Mouse (Mus musculus): Measurements from ENCODE around the gene Dgat2. TPM values are rescaled to one million over a fixed set of nuclear protein-coding genes. Genes with fewer than 3 reads are reported as not detected.

Gene Dgat2
- polyA plus RNA-seq, 1 experiment: 0.56 TPM

- no peak for TF ChIP-seq CTCF (IDR thresholded peaks at IDR 0.05; ENCODE audit: low read depth, low read length)
- TF ChIP-seq POLR2A (IDR thresholded peaks at IDR 0.05; ENCODE audit: borderline replicate concordance, low read depth, low read length): no peak
- Histone ChIP-seq H3K4me3 (ENCODE audit: insufficient read depth, low read length) (no peak overlapping the region), H3K4me1 (ENCODE audit: control insufficient read depth, insufficient read depth, low read length) (peaks cover 19% of the 10 kb centered on the region), H3K27ac (ENCODE audit: insufficient read depth, low read depth, low read length) (no peak overlapping the region)
These were observed 25.8 kb downstream of the Dgat2 start for GRCm38 (mm10) chr7:99156737-99157136.

- TF ChIP-seq CTCF (IDR thresholded peaks at IDR 0.05; ENCODE audit: low read depth, low read length) (no peak), POLR2A (IDR thresholded peaks at IDR 0.05; ENCODE audit: borderline replicate concordance, low read depth, low read length) (no peak)
- no peak overlapping the region for H3K4me3 ChIP-seq (ENCODE audit: insufficient read depth, low read length)
- H3K4me1 ChIP-seq (ENCODE audit: control insufficient read depth, insufficient read depth, low read length): peaks cover 21% of the 10 kb centered on the region
- no peak overlapping the region for H3K27ac ChIP-seq (ENCODE audit: insufficient read depth, low read depth, low read length)
These were observed 26.9 kb downstream of the Dgat2 start for GRCm38 (mm10) chr7:99155311-99156289.

- H3K4me3 ChIP-seq (ENCODE audit: insufficient read depth, low read length): no peak overlapping the region
- H3K27ac ChIP-seq (ENCODE audit: insufficient read depth, low read depth, low read length): no peak overlapping the region
- TF ChIP-seq CTCF (IDR thresholded peaks at IDR 0.05; ENCODE audit: low read depth, low read length): no peak
- TF ChIP-seq POLR2A (IDR thresholded peaks at IDR 0.05; ENCODE audit: borderline replicate concordance, low read depth, low read length): no peak
- peaks cover 21% of the 10 kb centered on the region for H3K4me1 ChIP-seq (ENCODE audit: control insufficient read depth, insufficient read depth, low read length)
These were observed 27.8 kb downstream of the Dgat2 start for GRCm38 (mm10) chr7:99154648-99155151.

- Histone ChIP-seq H3K27ac (ENCODE audit: insufficient read depth, low read depth, low read length) (no peak overlapping the region), H3K4me1 (ENCODE audit: control insufficient read depth, insufficient read depth, low read length) (peaks cover 22% of the 10 kb centered on the region), H3K4me3 (ENCODE audit: insufficient read depth, low read length) (no peak overlapping the region)
- TF ChIP-seq CTCF (IDR thresholded peaks at IDR 0.05; ENCODE audit: low read depth, low read length) (no peak), POLR2A (IDR thresholded peaks at IDR 0.05; ENCODE audit: borderline replicate concordance, low read depth, low read length) (no peak)
These were observed 28.8 kb downstream of the Dgat2 start for GRCm38 (mm10) chr7:99153686-99154202.

- H3K27ac ChIP-seq (ENCODE audit: insufficient read depth, low read depth, low read length): no peak overlapping the region
- no peak for TF ChIP-seq CTCF (IDR thresholded peaks at IDR 0.05; ENCODE audit: low read depth, low read length)
- no peak for TF ChIP-seq POLR2A (IDR thresholded peaks at IDR 0.05; ENCODE audit: borderline replicate concordance, low read depth, low read length)
- H3K4me1 ChIP-seq (ENCODE audit: control insufficient read depth, insufficient read depth, low read length): peaks cover 25% of the 10 kb centered on the region
- H3K4me3 ChIP-seq (ENCODE audit: insufficient read depth, low read length): no peak overlapping the region
These were observed 29.8 kb downstream of the Dgat2 start for GRCm38 (mm10) chr7:99152756-99153155.

- H3K4me3 ChIP-seq (ENCODE audit: insufficient read depth, low read length): no peak overlapping the region
- no peak overlapping the region for H3K27ac ChIP-seq (ENCODE audit: insufficient read depth, low read depth, low read length)
- H3K4me1 ChIP-seq (ENCODE audit: control insufficient read depth, insufficient read depth, low read length): peaks cover 38% of the 10 kb centered on the region
- TF ChIP-seq CTCF (IDR thresholded peaks at IDR 0.05; ENCODE audit: low read depth, low read length): peak; percentile 100
- TF ChIP-seq POLR2A (IDR thresholded peaks at IDR 0.05; ENCODE audit: borderline replicate concordance, low read depth, low read length): no peak
These were observed 31.2 kb downstream of the Dgat2 start for GRCm38 (mm10) chr7:99151342-99151741.

- TF ChIP-seq CTCF (IDR thresholded peaks at IDR 0.05; ENCODE audit: low read depth, low read length) (no peak), POLR2A (IDR thresholded peaks at IDR 0.05; ENCODE audit: borderline replicate concordance, low read depth, low read length) (no peak)
- H3K27ac ChIP-seq (ENCODE audit: insufficient read depth, low read depth, low read length): no peak overlapping the region
- peaks cover 49% of the 10 kb centered on the region for H3K4me1 ChIP-seq (ENCODE audit: control insufficient read depth, insufficient read depth, low read length)
- no peak overlapping the region for H3K4me3 ChIP-seq (ENCODE audit: insufficient read depth, low read length)
These were observed 33.5 kb downstream of the Dgat2 start for GRCm38 (mm10) chr7:99149017-99149416.

- TF ChIP-seq CTCF (IDR thresholded peaks at IDR 0.05; ENCODE audit: low read depth, low read length): no peak
- no peak for TF ChIP-seq POLR2A (IDR thresholded peaks at IDR 0.05; ENCODE audit: borderline replicate concordance, low read depth, low read length)
- H3K27ac ChIP-seq (ENCODE audit: insufficient read depth, low read depth, low read length): peak overlapping the region; percentile 87
- H3K4me1 ChIP-seq (ENCODE audit: control insufficient read depth, insufficient read depth, low read length): peaks cover 63% of the 10 kb centered on the region
- H3K4me3 ChIP-seq (ENCODE audit: insufficient read depth, low read length): no peak overlapping the region
These were observed 35.0 kb downstream of the Dgat2 start for GRCm38 (mm10) chr7:99147494-99147893.

- TF ChIP-seq CTCF (IDR thresholded peaks at IDR 0.05; ENCODE audit: low read depth, low read length) (no peak), POLR2A (IDR thresholded peaks at IDR 0.05; ENCODE audit: borderline replicate concordance, low read depth, low read length) (no peak)
- no peak overlapping the region for H3K4me3 ChIP-seq (ENCODE audit: insufficient read depth, low read length)
- peak overlapping the region; percentile 87 for H3K27ac ChIP-seq (ENCODE audit: insufficient read depth, low read depth, low read length)
- H3K4me1 ChIP-seq (ENCODE audit: control insufficient read depth, insufficient read depth, low read length): peaks cover 67% of the 10 kb centered on the region
These were observed 35.6 kb downstream of the Dgat2 start for GRCm38 (mm10) chr7:99146906-99147305.

- Histone ChIP-seq H3K4me1 (ENCODE audit: control insufficient read depth, insufficient read depth, low read length) (peaks cover 63% of the 10 kb centered on the region), H3K27ac (ENCODE audit: insufficient read depth, low read depth, low read length) (peak overlapping the region; percentile 87)
These were observed 36.5 kb downstream of the Dgat2 start for GRCm38 (mm10) chr7:99146011-99146410.

More at GRCm38 (mm10) chr7:99146011-99146410, 36.5 kb downstream of the Dgat2 start:
- no peak overlapping the region for H3K4me3 ChIP-seq (ENCODE audit: insufficient read depth, low read length)
- TF ChIP-seq CTCF (IDR thresholded peaks at IDR 0.05; ENCODE audit: low read depth, low read length) (no peak), POLR2A (IDR thresholded peaks at IDR 0.05; ENCODE audit: borderline replicate concordance, low read depth, low read length) (no peak)

Measured in bone marrow macrophage, adult 2 months (primary cell).